Mouse (Mus musculus) MEL (cell line): ENCODE data around the gene Ipcef1. TPM values are rescaled to one million over a fixed set of nuclear protein-coding genes. Genes with fewer than 3 reads are reported as not detected.
A peak's percentile ranks its signal among the peaks of the same experiment; 100 is the strongest.

Experiments
- DNase-seq: peaks from one replicate; pipeline ENCODE4 v3.0.0; 2011; ENCODE audit warnings: low read depth, low spot score
- H3K27ac ChIP-seq: 2 replicates; pipeline ENCODE4 v1.5.1; 2012; ENCODE audit warnings: low read depth, mild to moderate bottlenecking, control low read depth, low read length, moderate library complexity; ENCODE audit not compliant: control insufficient read depth
- H3K27me3 ChIP-seq, 2 experiments: fragments of 150-350 bp in 1 of 2; sonication (generic) in 1 of 2; 2 replicates each; pipeline ENCODE4 v1.6.1; 2012; ENCODE audit warnings: low read length in 2 of 2, mild to moderate bottlenecking in 2 of 2, improper control_type of control experiment in 1 of 2, moderate library complexity in 1 of 2; ENCODE audit not compliant: insufficient read depth in 2 of 2, control insufficient read depth in 1 of 2
- H3K36me3 ChIP-seq, 2 experiments: 2 replicates each; pipeline ENCODE4 v1.6.1; 2012 to 2014; ENCODE audit warnings: low read length in 2 of 2, improper control_type of control experiment in 1 of 2, inconsistent platforms in 1 of 2, mild to moderate bottlenecking in 1 of 2; ENCODE audit not compliant: insufficient read depth in 2 of 2, control insufficient read depth in 1 of 2
- H3K4me1 ChIP-seq, 2 experiments: fragments of 150-350 bp in 1 of 2; sonication (generic) in 1 of 2; 2 replicates each; pipeline ENCODE4 v1.6.1; 2012; ENCODE audit warnings: low read length in 2 of 2, improper control_type of control experiment in 1 of 2, mild to moderate bottlenecking in 1 of 2; ENCODE audit not compliant: insufficient read depth in 2 of 2, control insufficient read depth in 1 of 2
- H3K4me3 ChIP-seq, 2 experiments: fragments of 150-350 bp in 1 of 2; sonication (generic) in 1 of 2; 2 replicates each; pipeline ENCODE4 v1.5.1; 2012; ENCODE audit warnings: low read depth in 2 of 2, low read length in 2 of 2, mild to moderate bottlenecking in 2 of 2, moderate library complexity in 2 of 2, control low read depth in 1 of 2, improper control_type of control experiment in 1 of 2; ENCODE audit not compliant: control insufficient read depth in 1 of 2, insufficient read depth in 1 of 2
- H3K79me2 ChIP-seq: 2 replicates; pipeline ENCODE4 v1.6.1; 2012; ENCODE audit warnings: mild to moderate bottlenecking, low read length, moderate library complexity; ENCODE audit not compliant: control insufficient read depth, poor library complexity, insufficient read depth
- H3K9ac ChIP-seq: 2 replicates; pipeline ENCODE4 v1.6.1; 2012; ENCODE audit warnings: low read depth, mild to moderate bottlenecking, control low read depth, low read length, moderate library complexity; ENCODE audit not compliant: control insufficient read depth, poor library complexity, severe bottlenecking
- H3K9me3 ChIP-seq: fragments of 150-350 bp; sonication (generic); replicated peaks from 2 replicates; pipeline ENCODE4 v1.6.1; 2012; ENCODE audit warnings: mild to moderate bottlenecking, low read length, improper control_type of control experiment, moderate library complexity; ENCODE audit not compliant: insufficient read depth
- BHLHE40 ChIP-seq: IDR thresholded peaks from 2 replicates; pipeline ENCODE4 v1.6.1; 2012; ENCODE audit warnings: low read depth, mild to moderate bottlenecking, inconsistent platforms, low read length, improper control_type of control experiment, borderline replicate concordance
- CHD1 ChIP-seq: IDR thresholded peaks from 2 replicates; pipeline ENCODE4 v1.6.1; 2012; ENCODE audit warnings: low read depth, mild to moderate bottlenecking, inconsistent platforms, low read length, improper control_type of control experiment
- CTCF ChIP-seq, 3 experiments: IDR thresholded peaks in 2 of 3; conservative IDR thresholded peaks in 1 of 3; 2 replicates each; pipeline ENCODE4 v1.5.1; 2011 to 2012; ENCODE audit warnings: low read length in 3 of 3, low read depth in 2 of 3, mild to moderate bottlenecking in 2 of 3, improper control_type of control experiment in 1 of 3, inconsistent platforms in 1 of 3, mixed read lengths in 1 of 3, moderate library complexity in 1 of 3; ENCODE audit not compliant: control insufficient read depth in 1 of 3, insufficient read depth in 1 of 3, poor library complexity in 1 of 3, severe bottlenecking in 1 of 3
- ELF1 ChIP-seq: IDR thresholded peaks from 2 replicates; pipeline ENCODE4 v1.6.1; 2014; ENCODE audit warnings: low read depth, mild to moderate bottlenecking, inconsistent platforms, low read length, improper control_type of control experiment, moderate library complexity
- EP300 ChIP-seq, 2 experiments: IDR thresholded peaks; 2 replicates each; pipeline ENCODE4 v1.6.1; 2011; ENCODE audit warnings: improper control_type of control experiment in 2 of 2, low read length in 2 of 2, low read depth in 1 of 2, mild to moderate bottlenecking in 1 of 2
- ETS1 ChIP-seq: IDR thresholded peaks from 2 replicates; pipeline ENCODE4 v1.6.1; 2012; ENCODE audit warnings: low read depth, mild to moderate bottlenecking, inconsistent platforms, low read length, improper control_type of control experiment, moderate library complexity
- GABPA ChIP-seq: IDR thresholded peaks from 2 replicates; pipeline ENCODE4 v1.6.1; 2012; ENCODE audit warnings: low read depth, mild to moderate bottlenecking, inconsistent platforms, low read length, improper control_type of control experiment, moderate library complexity
- GATA1 ChIP-seq: IDR thresholded peaks from 2 replicates; pipeline ENCODE4 v1.6.1; 2011; ENCODE audit warnings: low read depth, low read length, improper control_type of control experiment
- JUND ChIP-seq: IDR thresholded peaks from 2 replicates; pipeline ENCODE4 v1.6.1; 2011; ENCODE audit warnings: low read depth, mild to moderate bottlenecking, improper control_type of control experiment, low read length
- MEF2A ChIP-seq: IDR thresholded peaks from 2 replicates; pipeline ENCODE4 v1.6.1; 2014; ENCODE audit warnings: low read depth, mild to moderate bottlenecking, inconsistent platforms, low read length, improper control_type of control experiment; ENCODE audit not compliant: poor library complexity, insufficient replicate concordance, severe bottlenecking; ENCODE audit errors: extremely low read depth
- MXI1 ChIP-seq: IDR thresholded peaks from 2 replicates; pipeline ENCODE4 v1.6.1; 2011; ENCODE audit warnings: mild to moderate bottlenecking, low read depth, low read length, improper control_type of control experiment
- MYC ChIP-seq: IDR thresholded peaks from 2 replicates; pipeline ENCODE4 v1.6.1; 2011; ENCODE audit warnings: low read depth, mild to moderate bottlenecking, low read length, improper control_type of control experiment, moderate library complexity
- NELFE ChIP-seq: IDR thresholded peaks from 2 replicates; pipeline ENCODE4 v1.6.1; 2011; ENCODE audit warnings: low read depth, low read length, improper control_type of control experiment
- POLR2A ChIP-seq, 2 experiments: IDR thresholded peaks; 2 replicates each; pipeline ENCODE4 v1.6.1; 2011 to 2012; ENCODE audit warnings: low read length in 2 of 2, mild to moderate bottlenecking in 2 of 2, control low read depth in 1 of 2, improper control_type of control experiment in 1 of 2, low read depth in 1 of 2, moderate library complexity in 1 of 2; ENCODE audit not compliant: control insufficient read depth in 1 of 2, insufficient read depth in 1 of 2, poor library complexity in 1 of 2
- RCOR1 ChIP-seq: IDR thresholded peaks from 2 replicates; pipeline ENCODE4 v1.6.1; 2012; ENCODE audit warnings: low read depth, mild to moderate bottlenecking, inconsistent platforms, low read length, improper control_type of control experiment
- SIN3A ChIP-seq: IDR thresholded peaks from 2 replicates; pipeline ENCODE4 v1.6.1; 2012; ENCODE audit warnings: low read length, improper control_type of control experiment, inconsistent platforms
- SMC3 ChIP-seq: IDR thresholded peaks from 2 replicates; pipeline ENCODE4 v1.6.1; 2011; ENCODE audit warnings: low read depth, low read length, improper control_type of control experiment
- TAL1 ChIP-seq: IDR thresholded peaks from 2 replicates; pipeline ENCODE4 v1.6.1; 2012; ENCODE audit warnings: mild to moderate bottlenecking, inconsistent platforms, low read length, moderate library complexity, mixed read lengths
- TBP ChIP-seq: IDR thresholded peaks from 2 replicates; pipeline ENCODE4 v1.8.0; 2011; ENCODE audit warnings: low read depth, low read length, improper control_type of control experiment
- USF1 ChIP-seq: IDR thresholded peaks from 2 replicates; pipeline ENCODE4 v1.6.1; 2014; ENCODE audit warnings: low read depth, mild to moderate bottlenecking, inconsistent platforms, low read length, improper control_type of control experiment, moderate library complexity
- USF2 ChIP-seq, 2 experiments: IDR thresholded peaks; 2 replicates each; pipeline ENCODE4 v1.6.1; 2011 to 2012; ENCODE audit warnings: improper control_type of control experiment in 2 of 2, low read length in 2 of 2, borderline replicate concordance in 1 of 2, inconsistent platforms in 1 of 2, low read depth in 1 of 2, mild to moderate bottlenecking in 1 of 2; ENCODE audit not compliant: insufficient read depth in 1 of 2
- ZC3H11A ChIP-seq: IDR thresholded peaks from 2 replicates; pipeline ENCODE4 v1.6.1; 2012; ENCODE audit warnings: low read depth, mild to moderate bottlenecking, inconsistent platforms, low read length, improper control_type of control experiment
- ZKSCAN1 ChIP-seq: IDR thresholded peaks from 2 replicates; pipeline ENCODE4 v1.6.1; 2012; ENCODE audit warnings: low read depth, mild to moderate bottlenecking, inconsistent platforms, low read length, improper control_type of control experiment, moderate library complexity
- ZNF384 ChIP-seq: IDR thresholded peaks from 2 replicates; pipeline ENCODE4 v1.6.1; 2012; ENCODE audit warnings: low read depth, mild to moderate bottlenecking, inconsistent platforms, low read length, improper control_type of control experiment
- polyA plus RNA-seq, 2 experiments: library from polyadenylated mRNA; stranded (reverse) in 1 of 2; unstranded in 1 of 2; fragments of >175 nt in 1 of 2; fragments of >200 nt in 1 of 2; gene quantifications; 2 replicates each; pipeline versions ENCODE4 v1.2.1 to v1.2.4; 2012; ENCODE audit warnings: low replicate concordance in 2 of 2, low read depth in 1 of 2; ENCODE audit not compliant: insufficient read length in 2 of 2, insufficient read depth in 1 of 2, missing spikeins in 1 of 2
- total RNA-seq: library from RNA; depleted of rRNA; stranded (reverse); fragments of 300-350 nt; gene quantifications from 2 replicates; pipeline ENCODE4 v1.2.3, GENCODE M21; 2012

Gene Ipcef1
- total and polyA plus RNA-seq, 3 experiments = not detected

GRCm38 (mm10) chr10:7069090-7069489 is 16.8 kb upstream of the Ipcef1 start:
- TF ChIP-seq ETS1 = no peak
- no peak for TF ChIP-seq TBP
- TF ChIP-seq CTCF (IDR thresholded peaks at IDR 0.05 in 2 of 3, conservative IDR thresholded peaks at IDR 0.05 in 1 of 3; ENCODE audit: control insufficient read depth in 1 of 3, insufficient read depth in 1 of 3, low read depth in 2 of 3, low read length in 3 of 3, poor library complexity in 1 of 3, severe bottlenecking in 1 of 3) = no peak
- no peak for TF ChIP-seq ELF1
- no peak for TF ChIP-seq EP300 (IDR thresholded peaks at IDR 0.05; ENCODE audit: low read depth in 1 of 2, low read length in 2 of 2)
- TF ChIP-seq SIN3A = no peak
- TF ChIP-seq MEF2A = no peak
- TF ChIP-seq USF1 = no peak
- TF ChIP-seq MYC = no peak
- no peaks in the 10 kb centered on the region for H3K36me3 ChIP-seq
- H3K27me3 ChIP-seq = no peaks in the 10 kb centered on the region; a peak in 1 of 4 replicates
- no peak overlapping the region for H3K27ac ChIP-seq
- H3K79me2 ChIP-seq = no peaks in the 10 kb centered on the region
- no peak overlapping the region for H3K4me3 ChIP-seq
- H3K4me1 ChIP-seq = no peaks in the 10 kb centered on the region
- H3K9ac ChIP-seq = no peak overlapping the region
- DNase-seq = no peak
- no peaks in the 10 kb centered on the region for H3K9me3 ChIP-seq

DNA sequence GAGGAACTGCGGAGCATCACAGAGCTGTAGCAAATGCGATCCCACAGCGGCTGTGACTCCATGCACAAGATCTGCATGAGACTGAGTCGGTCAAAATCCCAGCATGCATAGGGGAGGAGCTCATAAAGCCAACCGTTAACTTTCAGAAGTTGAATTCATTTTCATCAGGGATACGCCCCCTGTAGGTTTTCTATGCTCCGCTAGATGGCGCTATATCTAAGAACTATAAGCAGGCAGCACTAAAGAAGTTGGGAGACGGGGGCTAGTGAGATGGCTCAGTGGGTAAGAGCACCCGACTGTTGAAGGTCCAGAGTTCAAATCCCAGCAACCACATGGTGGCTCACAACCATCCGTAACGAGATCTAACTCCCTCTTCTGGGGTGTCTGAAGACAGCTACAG is 16.3 kb upstream of the Ipcef1 start:
- H3K27ac ChIP-seq = no peak overlapping the region
- no peak overlapping the region for H3K9ac ChIP-seq
- H3K4me1 ChIP-seq = no peaks in the 10 kb centered on the region
- no peaks in the 10 kb centered on the region for H3K36me3 ChIP-seq
- no peaks in the 10 kb centered on the region for H3K79me2 ChIP-seq
- TF ChIP-seq SIN3A (no peak), RCOR1 (no peak), CHD1 (no peak)
- TF ChIP-seq, all 39 proteins: peak for 0
- Histone ChIP-seq H3K27me3 (no peaks in the 10 kb centered on the region; a peak in 1 of 4 replicates), H3K4me3 (no peak overlapping the region), H3K9me3 (no peaks in the 10 kb centered on the region)
- peak; percentile 6 for DNase-seq

DNA sequence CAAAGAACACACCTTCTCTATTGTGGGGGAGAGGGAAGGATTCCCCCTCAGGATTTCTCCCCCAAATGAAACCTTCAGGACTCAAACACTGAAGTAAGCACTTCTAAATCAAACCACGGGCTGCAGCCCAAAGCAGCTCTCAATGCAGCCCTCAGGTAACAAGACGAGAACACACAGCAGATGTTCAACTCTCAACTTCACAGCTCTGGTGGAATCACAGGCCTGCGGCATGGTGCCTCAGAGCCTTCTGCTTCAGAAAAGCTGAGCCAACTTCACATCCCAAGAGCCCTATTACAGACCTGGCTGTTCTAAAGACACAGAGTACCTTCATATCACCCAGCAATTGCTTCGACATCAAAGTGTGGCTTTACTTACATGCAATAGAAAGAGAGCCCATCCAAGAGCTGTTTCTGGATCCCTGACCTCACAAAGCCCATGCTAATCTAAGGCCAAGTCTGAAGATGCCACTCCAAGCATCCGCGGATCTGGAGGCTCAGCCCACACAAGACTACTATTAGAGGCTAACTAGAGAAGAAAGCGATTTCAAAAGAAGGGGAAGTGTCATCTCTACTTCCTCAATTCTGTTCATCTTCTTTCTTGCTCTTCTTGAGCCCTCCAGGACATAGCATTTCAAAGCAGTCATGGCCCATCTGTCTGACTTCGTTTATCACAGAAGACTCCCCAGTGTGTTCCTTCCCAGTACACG is 11.6 kb upstream of the Ipcef1 start:
- no peak for TF ChIP-seq TAL1
- no peak for TF ChIP-seq SIN3A
- TF ChIP-seq CHD1 = no peak
- no peak for TF ChIP-seq JUND
- no peak for TF ChIP-seq NELFE
- no peak for TF ChIP-seq ETS1
- no peak for TF ChIP-seq SMC3
- TF ChIP-seq CTCF (IDR thresholded peaks at IDR 0.05 in 2 of 3, conservative IDR thresholded peaks at IDR 0.05 in 1 of 3; ENCODE audit: control insufficient read depth in 1 of 3, insufficient read depth in 1 of 3, low read depth in 2 of 3, low read length in 3 of 3, poor library complexity in 1 of 3, severe bottlenecking in 1 of 3) = no peak
- no peak for TF ChIP-seq USF2 (IDR thresholded peaks at IDR 0.05; ENCODE audit: borderline replicate concordance in 1 of 2, insufficient read depth in 1 of 2, low read depth in 1 of 2, low read length in 2 of 2)
- TF ChIP-seq ZC3H11A = no peak
- no peak for TF ChIP-seq RCOR1
- TF ChIP-seq GABPA = no peak
- TF ChIP-seq POLR2A (IDR thresholded peaks at IDR 0.05; ENCODE audit: control insufficient read depth in 1 of 2, insufficient read depth in 1 of 2, low read depth in 1 of 2, low read length in 2 of 2, poor library complexity in 1 of 2) = no peak
- TF ChIP-seq ZNF384 = no peak
- TF ChIP-seq MXI1 = no peak
- TF ChIP-seq GATA1 = no peak
- no peak for TF ChIP-seq BHLHE40
- no peak for TF ChIP-seq ZKSCAN1
- TF ChIP-seq, all 39 proteins: peak for 0
- no peaks in the 10 kb centered on the region for H3K79me2 ChIP-seq
- no peak overlapping the region for H3K9ac ChIP-seq
- peaks cover 0 to 3% of the 10 kb centered on the region in 2 experiments; a peak in 1 of 4 replicates for H3K36me3 ChIP-seq
- no peaks in the 10 kb centered on the region; a peak in 1 of 4 replicates for H3K27me3 ChIP-seq
- H3K4me3 ChIP-seq = no peak overlapping the region
- H3K9me3 ChIP-seq = no peaks in the 10 kb centered on the region
- no peak overlapping the region for H3K27ac ChIP-seq
- H3K4me1 ChIP-seq = no peaks in the 10 kb centered on the region
- DNase-seq = peak; percentile 18
